Mouse (Mus musculus) lung, embryonic 15.5 days (tissue): ENCODE results near the gene 4632433K11Rik. TPM values are rescaled to one million over a fixed set of nuclear protein-coding genes. Genes with fewer than 3 reads are reported as not detected.
A peak's percentile ranks its signal among the peaks of the same experiment; 100 is the strongest.

Experiments used
- ATAC-seq: fragments of 200-750 bp; cut with Nextera tagmentation; 2 replicates; pipeline ENCODE4 v1.8.0; 2017; ENCODE audit warnings: moderate number of reproducible peaks, borderline replicate concordance; ENCODE audit not compliant: low FRiP score, low TSS enrichment; ENCODE audit errors: extremely low read depth
- H3K27ac ChIP-seq: fragments of 300-500 bp; sonication (generic); 2 replicates; pipeline ENCODE4 v1.5.1; 2015; ENCODE audit warnings: moderate library complexity, mild to moderate bottlenecking, inconsistent platforms
- H3K27me3 ChIP-seq: fragments of 300-500 bp; sonication (generic); 2 replicates; pipeline ENCODE4 v1.6.1; 2015; ENCODE audit warnings: inconsistent platforms
- H3K36me3 ChIP-seq: fragments of 300-500 bp; sonication (generic); 2 replicates; pipeline ENCODE4 v1.6.1; 2015; ENCODE audit warnings: inconsistent platforms
- H3K4me1 ChIP-seq: fragments of 300-500 bp; sonication (generic); 2 replicates; pipeline ENCODE4 v1.6.1; 2015; ENCODE audit warnings: inconsistent platforms
- H3K4me2 ChIP-seq: fragments of 300-500 bp; sonication (generic); 2 replicates; pipeline ENCODE4 v1.6.1; 2015; ENCODE audit warnings: inconsistent platforms, mild to moderate bottlenecking, moderate library complexity
- H3K4me3 ChIP-seq: fragments of 300-500 bp; sonication (generic); 2 replicates; pipeline ENCODE4 v1.5.1; 2015; ENCODE audit warnings: mild to moderate bottlenecking, inconsistent platforms
- H3K9ac ChIP-seq: fragments of 300-500 bp; sonication (generic); 2 replicates; pipeline ENCODE4 v1.6.1; 2015; ENCODE audit warnings: inconsistent platforms
- H3K9me3 ChIP-seq: fragments of 300-500 bp; sonication (generic); 2 replicates; pipeline ENCODE4 v1.6.1; 2016; ENCODE audit warnings: inconsistent platforms
- WGBS: fragments of 180-500 bp; shearing (Covaris S2); methylation state at CpG from one replicate; pipeline ENCODE4 v1.1.7; 2015; 5-methylcytosine and 5-hydroxymethylcytosine counted together
- polyA plus RNA-seq: library from polyadenylated mRNA; unstranded; fragments of >200 nt; fragmentation: Nextera tagmentation; extraction: Ambion mirVana; gene quantifications from 2 replicates; pipeline ENCODE4 v1.2.1, GENCODE M21; 2015

Gene 4632433K11Rik
- polyA plus RNA-seq, 1 experiment from 2014 or later = not detected

- peak overlapping the region; percentile 95 for H3K27ac ChIP-seq
- H3K4me1 ChIP-seq = peaks cover 13% of the 10 kb centered on the region
- peak overlapping the region; percentile 98 for H3K4me3 ChIP-seq
- H3K36me3 ChIP-seq = peaks cover 56% of the 10 kb centered on the region
- no peaks in the 10 kb centered on the region for H3K9me3 ChIP-seq
- H3K4me2 ChIP-seq = peak overlapping the region; percentile 85
- 8% methylated on average over 6 of the region's 6 CpGs for WGBS
- no peaks in the 10 kb centered on the region for H3K27me3 ChIP-seq
- ATAC-seq = no peak
- peak overlapping the region; percentile 98 for H3K9ac ChIP-seq
These were observed 46.9 kb downstream of the 4632433K11Rik start for GRCm38 (mm10) chr7:5080815-5081214.

GRCm38 (mm10) chr7:5081241-5081640 is 47.3 kb downstream of the 4632433K11Rik start:
- 53% methylated on average over 6 of the region's 6 CpGs for WGBS
- Histone ChIP-seq H3K4me2 (peak overlapping the region; percentile 85), H3K9ac (peak overlapping the region; percentile 98), H3K9me3 (no peaks in the 10 kb centered on the region), H3K27me3 (no peaks in the 10 kb centered on the region), H3K4me3 (peak overlapping the region; percentile 98), H3K27ac (no peak overlapping the region), H3K4me1 (peaks cover 13% of the 10 kb centered on the region), H3K36me3 (peaks cover 56% of the 10 kb centered on the region)
- ATAC-seq = no peak

GRCm38 (mm10) chr7:5081939-5082338 is 48.0 kb downstream of the 4632433K11Rik start:
- no peaks in the 10 kb centered on the region for H3K27me3 ChIP-seq
- 92% methylated on average over 2 of the region's 2 CpGs for WGBS
- no peak overlapping the region for H3K9ac ChIP-seq
- no peak overlapping the region for H3K4me3 ChIP-seq
- H3K4me1 ChIP-seq = peaks cover 13% of the 10 kb centered on the region
- no peaks in the 10 kb centered on the region for H3K9me3 ChIP-seq
- peak overlapping the region; percentile 85 for H3K4me2 ChIP-seq
- peaks cover 53% of the 10 kb centered on the region for H3K36me3 ChIP-seq
- H3K27ac ChIP-seq = no peak overlapping the region
- ATAC-seq = no peak

GRCm38 (mm10) chr7:5083325-5084105 is 49.6 kb downstream of the 4632433K11Rik start:
- no peak overlapping the region for H3K27ac ChIP-seq
- H3K4me1 ChIP-seq = peaks cover 13% of the 10 kb centered on the region
- H3K4me2 ChIP-seq = no peak overlapping the region
- 89% methylated on average over 18 of the region's 18 CpGs for WGBS
- no peaks in the 10 kb centered on the region for H3K9me3 ChIP-seq
- no peak overlapping the region for H3K4me3 ChIP-seq
- H3K36me3 ChIP-seq = peaks cover 43% of the 10 kb centered on the region
- H3K9ac ChIP-seq = no peak overlapping the region
- H3K27me3 ChIP-seq = no peaks in the 10 kb centered on the region
- ATAC-seq = no peak

Other genes with a start within 250 kb of the 4632433K11Rik start
- 20.8 and 21.4 TPM in 2 replicates for gene Tmem238, start 244.5 kb upstream of the 4632433K11Rik start, polyA plus RNA-seq
- 314 and 334 TPM in 2 replicates for gene Rpl28, start 241.2 kb upstream of the 4632433K11Rik start, polyA plus RNA-seq
- 409 and 411 TPM in 2 replicates for gene Ube2s, start 221.5 kb upstream of the 4632433K11Rik start, polyA plus RNA-seq
- 0.94 and 1.3 TPM in 2 replicates for gene Shisa7, start 189.4 kb upstream of the 4632433K11Rik start, polyA plus RNA-seq
- 10.6 and 12.3 TPM in 2 replicates for gene Isoc2b, start 163.9 kb upstream of the 4632433K11Rik start, polyA plus RNA-seq
- gene Isoc2a, start 157.0 kb upstream of the 4632433K11Rik start, polyA plus RNA-seq = 0.63 and 0.81 TPM in 2 replicates
- gene Gm36210, start 127.6 kb upstream of the 4632433K11Rik start, polyA plus RNA-seq = 0.16 TPM in 1 of 2 replicates, not detected in the other
- gene Zfp628, start 118.9 kb upstream of the 4632433K11Rik start, polyA plus RNA-seq = 3.2 and 3.4 TPM in 2 replicates
- gene Nat14, start 112.1 kb upstream of the 4632433K11Rik start, polyA plus RNA-seq = 2.8 and 3.7 TPM in 2 replicates
- gene Ssc5d, start 108.3 kb upstream of the 4632433K11Rik start, polyA plus RNA-seq = 1.6 and 2.2 TPM in 2 replicates
- 0.39 and 1.2 TPM in 2 replicates for gene Sbk2, start 69.7 kb upstream of the 4632433K11Rik start, polyA plus RNA-seq
- 0.52 and 0.77 TPM in 2 replicates for gene Sbk3, start 63.0 kb upstream of the 4632433K11Rik start, polyA plus RNA-seq
- 31.5 and 32.0 TPM in 2 replicates for gene Zfp579, start 38.0 kb upstream of the 4632433K11Rik start, polyA plus RNA-seq
- 15.8 TPM in 2 replicates for gene Zfp524, start 19.7 kb upstream of the 4632433K11Rik start, polyA plus RNA-seq
- gene Fiz1, start 19.4 kb upstream of the 4632433K11Rik start, polyA plus RNA-seq = 45.5 and 47.3 TPM in 2 replicates
- gene Gm44973, start 18.6 kb upstream of the 4632433K11Rik start, polyA plus RNA-seq = 1.2 TPM in 1 of 2 replicates, not detected in the other
- 6.4 and 6.7 TPM in 2 replicates for gene Zfp865, start 13.7 kb upstream of the 4632433K11Rik start, polyA plus RNA-seq
- gene Ccdc106, start 13.6 kb upstream of the 4632433K11Rik start, polyA plus RNA-seq = 7.0 and 7.6 TPM in 2 replicates
- gene Zfp784, start 4.3 kb downstream of the 4632433K11Rik start, polyA plus RNA-seq = 4.9 and 5.0 TPM in 2 replicates
- 29.2 and 30.0 TPM in 2 replicates for gene Zfp580, start 17.4 kb downstream of the 4632433K11Rik start, polyA plus RNA-seq
- gene U2af2, start 28.0 kb downstream of the 4632433K11Rik start, polyA plus RNA-seq = 147 and 150 TPM in 2 replicates
- gene Epn1, start 46.1 kb downstream of the 4632433K11Rik start, polyA plus RNA-seq = 55.1 and 60.5 TPM in 2 replicates
- gene Rfpl4, start 82.8 kb downstream of the 4632433K11Rik start, polyA plus RNA-seq = not detected in 2 replicates
- gene Rasl2-9, start 91.8 kb downstream of the 4632433K11Rik start, polyA plus RNA-seq = 0.47 and 0.64 TPM in 2 replicates
- not detected in 2 replicates for gene Vmn1r55, start 115.6 kb downstream of the 4632433K11Rik start, polyA plus RNA-seq
- not detected in 2 replicates for gene Vmn1r56, start 162.6 kb downstream of the 4632433K11Rik start, polyA plus RNA-seq
- not detected in 2 replicates for gene Vmn1r57, start 184.4 kb downstream of the 4632433K11Rik start, polyA plus RNA-seq